8 mouse cellular contexts compared by ENCODE assay signal in the genomic region with DNA sequence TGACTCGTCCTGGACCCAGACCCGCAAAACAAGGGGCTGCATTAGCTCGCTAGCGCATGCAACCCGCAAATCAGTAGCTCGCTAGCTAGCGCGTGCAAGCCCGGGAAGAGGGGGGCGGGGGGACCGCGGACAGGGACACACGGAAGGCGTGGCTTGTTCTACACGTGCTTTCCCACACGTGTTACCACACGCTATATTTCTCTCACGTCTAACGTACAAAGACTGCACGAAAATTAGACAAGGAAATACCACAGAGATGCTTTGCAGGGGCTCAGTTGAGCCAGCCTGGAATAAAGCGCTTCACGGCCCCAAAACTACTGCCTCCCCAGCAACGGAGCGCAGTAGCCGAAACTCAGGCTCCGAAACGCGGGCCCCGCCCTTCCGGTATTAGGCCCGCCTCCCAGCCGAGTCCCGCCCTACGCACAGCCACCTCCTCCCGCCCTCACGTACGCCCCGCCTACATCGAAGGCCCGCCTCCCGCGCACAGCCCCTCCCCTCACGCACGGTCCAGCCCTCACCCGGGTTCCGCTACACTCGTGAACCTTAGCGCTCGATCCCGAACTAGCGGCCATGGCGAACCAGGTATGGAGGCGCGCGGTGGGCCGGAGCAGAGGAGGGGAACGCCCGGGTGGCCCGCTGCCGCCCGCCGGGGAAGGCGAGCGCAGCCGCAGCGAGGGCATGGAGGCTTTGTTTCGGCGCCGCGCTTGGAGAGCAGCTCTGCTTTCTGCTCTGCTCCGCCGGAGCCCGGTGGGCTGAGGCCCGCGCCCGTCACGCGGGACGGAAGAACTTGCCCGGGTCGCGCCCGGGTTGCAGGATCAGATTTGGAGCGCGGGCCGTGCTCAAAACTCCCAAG. TPM values are rescaled to one million over a fixed set of nuclear protein-coding genes. Genes with fewer than 3 reads are reported as not detected.
A peak's percentile ranks its signal among the peaks of the same experiment; 100 is the strongest.
DNase-seq lines count a peak whose midpoint lies in the region; ATAC-seq lines count a peak whose summit lies in the region.

A gene (plus strand): TSS at position 482 of the 853 bp plus-strand sequence.

- no peaks in the 10 kb centered on the region for H3K27me3 ChIP-seq in megakaryocyte, embryonic 14.5 days (replicated peaks)

- H3K4me1 ChIP-seq in megakaryocyte, embryonic 14.5 days = peaks cover 43% of the 10 kb centered on the region

- DNase-seq in ZHBTc4 (ENCODE audit: low read depth, low spot score) = peak; percentile 96
- peak; percentile 82 to 87 for DNase-seq in gastrocnemius, adult 8-10 months (ENCODE audit: low spot score in 2 of 2)
- peak; percentile 80 for DNase-seq in hindlimb bud, embryonic 11.5 days (ENCODE audit: extremely low spot score, low read depth, low spot score)
- peak; percentile 76 to 86 for DNase-seq in left cerebral cortex, adult 8-10 months (ENCODE audit: low spot score in 2 of 2)
- peak; percentile 94 to 95 for DNase-seq in right cerebral cortex, postnatal 10 days (ENCODE audit: low spot score in 2 of 2)
- peak; percentile 84 for DNase-seq in urinary bladder, postnatal 25 days (ENCODE audit: low spot score)

- peak within 1 kb of the TSS; percentile 93 for H3K4me3 ChIP-seq in megakaryocyte, embryonic 14.5 days (replicated peaks)

- H3K9me3 ChIP-seq in megakaryocyte, embryonic 14.5 days = no peaks in the 10 kb centered on the region

- peak; percentile 95 for ATAC-seq in common myeloid progenitor, adult 5-6 weeks (replicated peaks; ENCODE audit: low read depth, poor library complexity, severe bottlenecking)

- H3K36me3 ChIP-seq in megakaryocyte, embryonic 14.5 days (replicated peaks; ENCODE audit: low read length) = peaks cover 29% of the 10 kb centered on the region

RNA-seq across cellular contexts. Expression of the gene that starts here (rescaled TPM):
- 139 and 141 TPM in 2 replicates for total RNA-seq in common myeloid progenitor, adult 5-6 weeks (2017)
- total RNA-seq in gastrocnemius, adult 8-10 months (2022) = 10 to 100 TPM; 61.0 to 64.1 (median 61.7) TPM
- 10 to 100 TPM; 63.2 to 73.5 (median 70.0) TPM for total RNA-seq in left cerebral cortex, adult 8-10 months (2022)
- polyA plus RNA-seq in megakaryocyte, embryonic 14.5 days (2012; ENCODE audit: insufficient read depth, low replicate concordance) = 2.5 and 12.6 TPM in 2 replicates

Comparison
In these comparisons a context has a peak if more than half of its experiments do, and no peak if none do; other contexts are left out.
1. Peak in every context shown above with its lines: DNase-seq, ATAC-seq and H3K4me3 ChIP-seq.